Mouse (Mus musculus) thymus, adult 2 months (tissue): ENCODE measurements around the gene Hspb1. TPM values are rescaled to one million over a fixed set of nuclear protein-coding genes. Genes with fewer than 3 reads are reported as not detected.

Source experiments
- DNase-seq: peaks from one replicate; pipeline ENCODE4 v3.0.0; 2021
- H3K27ac ChIP-seq: fragments of 200-500 bp; 2 replicates; pipeline ENCODE4 v1.5.1; 2012; ENCODE audit warnings: low read length, control low read depth; ENCODE audit not compliant: control insufficient read depth, insufficient read depth
- H3K27me3 ChIP-seq: fragments of 200-500 bp; 2 replicates; pipeline ENCODE4 v1.6.1; 2012; ENCODE audit warnings: mild to moderate bottlenecking, low read length, moderate library complexity, mixed read lengths; ENCODE audit not compliant: control insufficient read depth, insufficient read depth
- H3K36me3 ChIP-seq: fragments of 200-500 bp; 2 replicates; pipeline ENCODE4 v1.6.1; 2012; ENCODE audit warnings: mild to moderate bottlenecking, low read length, moderate library complexity; ENCODE audit not compliant: control insufficient read depth, insufficient read depth
- H3K4me1 ChIP-seq: fragments of 200-500 bp; replicated peaks from 2 replicates; pipeline ENCODE4 v1.6.1; 2012; ENCODE audit warnings: low read length; ENCODE audit not compliant: control insufficient read depth, insufficient read depth
- H3K4me3 ChIP-seq: fragments of 200-500 bp; 2 replicates; pipeline ENCODE4 v1.5.1; 2012; ENCODE audit warnings: mild to moderate bottlenecking, low read length, control low read depth, moderate library complexity; ENCODE audit not compliant: control insufficient read depth, insufficient read depth
- CTCF ChIP-seq: fragments of 200-500 bp; IDR thresholded peaks from 2 replicates; pipeline ENCODE4 v1.5.1; 2012; ENCODE audit warnings: mild to moderate bottlenecking, control low read depth, low read length, moderate library complexity, borderline replicate concordance; ENCODE audit not compliant: control insufficient read depth, poor library complexity, insufficient read depth; ENCODE audit errors: extremely low read depth
- POLR2A ChIP-seq: fragments of 200-500 bp; IDR thresholded peaks from 2 replicates; pipeline ENCODE4 v1.6.1; 2012; ENCODE audit warnings: mild to moderate bottlenecking, low read length, control low read depth, moderate library complexity; ENCODE audit not compliant: control insufficient read depth, poor library complexity, insufficient read depth; ENCODE audit errors: extremely low read depth
- WGBS: fragments of 180-500 bp; shearing (Covaris S2); methylation state at CpG from one replicate; pipeline ENCODE4 v1.1.7; 2018; 5-methylcytosine and 5-hydroxymethylcytosine counted together
- polyA plus RNA-seq: library from polyadenylated mRNA; depleted of rRNA; stranded (reverse); fragments of >200 nt; gene quantifications from 2 replicates; pipeline ENCODE4 v1.2.3, GENCODE M21; 2012

Hspb1 gene
- polyA plus RNA-seq, 1 experiment: 96.8 TPM

DNA sequence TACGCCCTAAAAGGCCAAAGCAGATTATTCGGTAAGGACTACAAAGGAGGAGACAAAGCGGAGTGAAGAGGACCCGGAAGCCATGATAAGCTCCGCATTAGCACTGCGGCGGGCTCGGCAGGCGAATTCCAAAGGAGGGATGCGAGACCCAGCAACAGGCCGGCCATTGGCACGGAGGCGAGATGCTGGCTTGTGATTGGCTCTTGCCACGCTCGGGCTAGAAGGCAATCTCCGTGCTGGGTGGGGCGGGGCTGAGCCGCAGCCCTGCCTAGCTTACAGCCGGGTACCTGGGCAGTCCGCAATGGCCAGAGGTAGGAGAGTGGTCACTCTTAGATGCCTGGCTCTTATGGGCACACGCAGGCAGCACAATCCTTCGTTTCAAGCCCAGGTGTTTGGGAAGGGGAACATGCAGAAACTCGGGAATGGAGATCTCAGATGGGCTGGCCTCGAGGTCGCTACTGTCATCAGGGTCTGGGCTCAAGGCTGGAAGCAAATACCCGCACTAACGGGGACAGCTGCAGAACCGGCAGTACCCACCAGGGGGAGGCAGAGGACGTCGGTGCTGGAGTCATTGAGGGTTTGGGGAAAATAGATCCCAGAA lies 15.9 kb downstream of the Hspb1 start:
- Histone ChIP-seq H3K4me1 (peaks cover 3% of the 10 kb centered on the region), H3K27ac (no peak overlapping the region), H3K4me3 (no peak overlapping the region), H3K36me3 (no peaks in the 10 kb centered on the region), H3K27me3 (no peaks in the 10 kb centered on the region)
- TF ChIP-seq POLR2A: no peak
- peak; percentile 91 for TF ChIP-seq CTCF
- 12% methylated on average over 30 of the region's 30 CpGs for WGBS
- DNase-seq: peak; percentile 81

- WGBS: 78% methylated on average over 5 of the region's 5 CpGs
- Histone ChIP-seq H3K27me3 (no peaks in the 10 kb centered on the region), H3K36me3 (peaks cover 5% of the 10 kb centered on the region), H3K4me1 (peaks cover 3% of the 10 kb centered on the region), H3K4me3 (no peak overlapping the region), H3K27ac (no peak overlapping the region)
- TF ChIP-seq POLR2A (no peak), CTCF (no peak)
- DNase-seq: no peak
These were observed 16.5 kb downstream of the Hspb1 start for GRCm38 (mm10) chr5:135904259-135904658.

- WGBS: 87% methylated on average over 8 of the region's 8 CpGs
- Histone ChIP-seq H3K36me3 (peaks cover 13% of the 10 kb centered on the region), H3K4me3 (no peak overlapping the region), H3K4me1 (peaks cover 3% of the 10 kb centered on the region), H3K27ac (no peak overlapping the region), H3K27me3 (no peaks in the 10 kb centered on the region)
- TF ChIP-seq POLR2A: no peak
- DNase-seq: no peak
These were observed 17.9 kb downstream of the Hspb1 start for GRCm38 (mm10) chr5:135905320-135906225.

GRCm38 (mm10) chr5:135906846-135907245 lies 19.1 kb downstream of the Hspb1 start:
- DNase-seq: no peak
- H3K4me3 ChIP-seq: no peak overlapping the region
- peaks cover 22% of the 10 kb centered on the region for H3K36me3 ChIP-seq
- peaks cover 3% of the 10 kb centered on the region for H3K4me1 ChIP-seq
- WGBS: 49% methylated on average over 4 of the region's 4 CpGs
- no peaks in the 10 kb centered on the region for H3K27me3 ChIP-seq
- TF ChIP-seq CTCF (no peak), POLR2A (no peak)
- H3K27ac ChIP-seq: no peak overlapping the region

GRCm38 (mm10) chr5:135907256-135907655 lies 19.5 kb downstream of the Hspb1 start:
- Histone ChIP-seq H3K4me1 (peaks cover 3% of the 10 kb centered on the region), H3K27ac (no peak overlapping the region), H3K36me3 (peaks cover 22% of the 10 kb centered on the region), H3K4me3 (no peak overlapping the region), H3K27me3 (no peaks in the 10 kb centered on the region)
- WGBS: 91% methylated on average over 13 of the region's 13 CpGs
- no peak for DNase-seq
- TF ChIP-seq CTCF (no peak), POLR2A (no peak)

GRCm38 (mm10) chr5:135908185-135908584 lies 20.5 kb downstream of the Hspb1 start:
- no peaks in the 10 kb centered on the region for H3K27me3 ChIP-seq
- no peak for TF ChIP-seq CTCF
- TF ChIP-seq POLR2A: no peak
- no peak overlapping the region for H3K27ac ChIP-seq
- H3K4me1 ChIP-seq: peaks cover 7% of the 10 kb centered on the region
- WGBS: 82% methylated on average over 12 of the region's 12 CpGs
- H3K36me3 ChIP-seq: peaks cover 22% of the 10 kb centered on the region
- no peak for DNase-seq
- no peak overlapping the region for H3K4me3 ChIP-seq
